Mouse (Mus musculus) megakaryocyte, embryonic 14.5 days (primary cell): ENCODE results near the gene Zhx3.

Source experiments
- FLI1 ChIP-seq: IDR thresholded peaks from 2 replicates; pipeline ENCODE4 v1.6.1; 2012; ENCODE audit warnings: low read length, inconsistent platforms, mixed read lengths
- GATA1 ChIP-seq: IDR thresholded peaks from 3 replicates; pipeline ENCODE4 v1.6.1; 2012; ENCODE audit warnings: mixed read lengths, low read length, inconsistent platforms, borderline replicate concordance

DNA sequence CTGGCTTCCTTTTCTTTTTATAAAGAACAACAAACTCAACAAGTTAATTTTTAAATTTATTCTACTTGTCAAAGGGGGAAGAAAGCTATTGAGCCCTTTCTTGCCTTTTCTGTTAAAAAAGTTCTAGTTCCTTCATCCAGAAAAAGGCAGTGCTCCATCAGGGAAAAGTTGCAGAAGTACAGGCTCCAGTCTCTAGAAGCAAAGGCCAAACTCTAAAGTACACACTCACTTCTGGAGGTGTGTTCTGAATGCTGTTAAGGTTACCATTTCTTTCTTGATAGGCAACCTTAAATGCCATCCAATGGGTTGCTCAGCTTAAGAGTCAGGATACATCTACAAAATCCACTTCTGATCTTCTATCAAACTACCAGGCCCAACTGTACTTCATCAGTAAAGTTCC lies 83.1 kb downstream of the Zhx3 start:
- TF ChIP-seq GATA1 (no peak), FLI1 (no peak)
